Comparison of ENCODE assay signal across 37 mouse cellular contexts in the genomic region with DNA sequence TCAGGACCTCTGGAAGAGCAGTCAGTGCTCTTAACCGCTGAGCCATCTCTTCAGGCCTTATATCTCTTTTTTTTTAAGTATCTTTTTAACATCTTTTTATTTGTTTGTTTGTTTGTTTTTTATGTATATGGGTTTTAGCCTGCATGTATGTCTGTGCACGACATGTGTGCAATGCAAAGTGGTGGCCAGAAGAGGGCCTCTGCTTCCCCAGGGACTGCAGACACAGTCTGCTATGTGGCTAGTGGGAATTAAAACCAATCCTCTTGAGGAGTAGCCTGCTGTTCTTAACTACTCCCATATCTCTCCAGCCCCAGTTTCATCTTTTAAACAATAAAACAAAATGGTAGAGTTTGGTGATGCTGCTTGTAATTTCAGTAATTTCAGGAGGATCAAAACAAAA. TPM values are rescaled to one million over a fixed set of nuclear protein-coding genes. Genes with fewer than 3 reads are reported as not detected.
DNase-seq lines count a peak whose midpoint lies in the region; ATAC-seq and TF ChIP-seq lines count a peak whose summit lies in the region.
"Had no signal": no experiment of that assay in that cellular context is flagged by ENCODE, and none has a peak within 500 bp of the region (broad histone marks: within the 10 kb centered on the region; RNA-seq: fewer than 3 reads in every experiment).

No protein-coding gene starts in this region.

- no peaks in the 10 kb centered on the region for H3K27me3 ChIP-seq in heart, adult 2 months (ENCODE audit: control insufficient read depth, insufficient read depth, low read length)
- no peaks in the 10 kb centered on the region for H3K27me3 ChIP-seq in lung, postnatal 0 days (replicated peaks; ENCODE audit: insufficient read depth, low read length)
- no peaks in the 10 kb centered on the region for H3K27me3 ChIP-seq in stomach, postnatal 0 days (ENCODE audit: control insufficient read depth, insufficient read depth, low read length)
- H3K27me3 ChIP-seq: embryonic facial prominence, embryonic 12.5 days; forebrain, embryonic 15.5 days; hindbrain, embryonic 15.5 days; intestine, embryonic 15.5 days; limb, embryonic 15.5 days; liver, embryonic 13.5 days; neural tube, embryonic 12.5 days had no signal

- H3K9me3 ChIP-seq in lung, postnatal 0 days (ENCODE audit: low read length): no peaks in the 10 kb centered on the region
- no peaks in the 10 kb centered on the region for H3K9me3 ChIP-seq in stomach, postnatal 0 days (ENCODE audit: control insufficient read depth, low read length)
- H3K9me3 ChIP-seq: embryonic facial prominence, embryonic 12.5 days; forebrain, embryonic 15.5 days; hindbrain, embryonic 10.5 days; hindbrain, embryonic 15.5 days; intestine, embryonic 15.5 days; limb, embryonic 10.5 days; limb, embryonic 15.5 days; liver, embryonic 13.5 days; midbrain, embryonic 10.5 days; neural tube, embryonic 12.5 days had no signal

- H3K4me1 ChIP-seq in heart, adult 2 months (ENCODE audit: control insufficient read depth, insufficient read depth, low read length): peaks cover 2% of the 10 kb centered on the region; the same call in 1 of the 2 replicates
- no peaks in the 10 kb centered on the region for H3K4me1 ChIP-seq in lung, postnatal 0 days (ENCODE audit: insufficient read depth, low read depth, low read length)
- H3K4me1 ChIP-seq in lung, adult 2 months (ENCODE audit: control insufficient read depth, insufficient read depth, low read length): peaks cover 5% of the 10 kb centered on the region
- H3K4me1 ChIP-seq in stomach, postnatal 0 days (replicated peaks; ENCODE audit: control insufficient read depth, insufficient read depth): no peaks in the 10 kb centered on the region

- ATAC-seq in lung, postnatal 0 days: no peak
- no peak for ATAC-seq in stomach, postnatal 0 days (ENCODE audit: low FRiP score, low TSS enrichment)
- ATAC-seq: CD4-positive, CD25-positive, alpha-beta regulatory T cell, adult 4 months; forebrain, embryonic 15.5 days; intestine, embryonic 15.5 days had no signal

- 0 out of 2 replicates have a peak, but pooled peaks have one; percentile 5 for TF ChIP-seq CTCF in heart, adult 2 months (IDR thresholded peaks at IDR 0.05)
- peak; percentile 20 for TF ChIP-seq CTCF in lung, postnatal 0 days (IDR thresholded peaks at IDR 0.05)
- no peak for TF ChIP-seq CTCF in lung, adult 2 months (IDR thresholded peaks at IDR 0.05; ENCODE audit: insufficient read depth, low read length)
- peak; percentile 21 for TF ChIP-seq CTCF in stomach, postnatal 0 days (IDR thresholded peaks at IDR 0.05; ENCODE audit: low read depth)

- WGBS in heart, adult 2 months: 92% methylated on average over 2 of the region's 2 CpGs
- 90% methylated on average over 2 of the region's 2 CpGs for WGBS in lung, postnatal 0 days
- WGBS in lung, adult 2 months: 98% methylated on average over 2 of the region's 2 CpGs
- WGBS in stomach, postnatal 0 days: 89% methylated on average over 2 of the region's 2 CpGs

- H3K27ac ChIP-seq in heart, adult 2 months: no peak overlapping the region
- H3K27ac ChIP-seq in lung, postnatal 0 days (ENCODE audit: low read length): no peak overlapping the region
- H3K27ac ChIP-seq in stomach, postnatal 0 days (replicated peaks): no peak overlapping the region
- H3K27ac ChIP-seq: embryonic facial prominence, embryonic 12.5 days; forebrain, embryonic 15.5 days; gastrocnemius, adult 2 months; hindbrain, embryonic 10.5 days; hindbrain, embryonic 15.5 days; intestine, embryonic 15.5 days; limb, embryonic 10.5 days; limb, embryonic 15.5 days; liver, embryonic 13.5 days; midbrain, embryonic 10.5 days; neural tube, embryonic 12.5 days had no signal

- no peak for TF ChIP-seq POLR2A in heart, adult 2 months (IDR thresholded peaks at IDR 0.05; ENCODE audit: insufficient read depth, low read depth, low read length)
- no peak for TF ChIP-seq POLR2A in lung, adult 2 months (IDR thresholded peaks at IDR 0.05; ENCODE audit: borderline replicate concordance, extremely low read depth, low read depth, low read length)

- TF ChIP-seq EP300 in heart, adult 2 months (IDR thresholded peaks at IDR 0.05; ENCODE audit: insufficient read depth, low read depth, low read length): no peak
- TF ChIP-seq EP300 in lung, postnatal 0 days (IDR thresholded peaks at IDR 0.05): no peak
- no peak for TF ChIP-seq EP300 in stomach, postnatal 0 days (optimal IDR thresholded peaks at IDR 0.05)

- H3K4me2 ChIP-seq in lung, postnatal 0 days (replicated peaks; ENCODE audit: low read depth, low read length): no peak overlapping the region
- no peak overlapping the region for H3K4me2 ChIP-seq in stomach, postnatal 0 days (replicated peaks; ENCODE audit: low read depth)
- H3K4me2 ChIP-seq: embryonic facial prominence, embryonic 12.5 days; forebrain, embryonic 15.5 days; hindbrain, embryonic 15.5 days; intestine, embryonic 15.5 days; limb, embryonic 15.5 days; liver, embryonic 13.5 days; lung, embryonic 14.5 days; neural tube, embryonic 12.5 days had no signal

- H3K9ac ChIP-seq in heart, adult 2 months (ENCODE audit: low read depth, low read length): no peak overlapping the region
- H3K9ac ChIP-seq in lung, postnatal 0 days (replicated peaks; ENCODE audit: low read depth): no peak overlapping the region
- no peak overlapping the region for H3K9ac ChIP-seq in stomach, postnatal 0 days (ENCODE audit: low read length)
- H3K9ac ChIP-seq: embryonic facial prominence, embryonic 12.5 days; forebrain, embryonic 15.5 days; hindbrain, embryonic 15.5 days; intestine, embryonic 15.5 days; limb, embryonic 15.5 days; liver, embryonic 13.5 days; lung, embryonic 14.5 days; neural tube, embryonic 12.5 days had no signal

- H3K4me3 ChIP-seq in heart, adult 2 months: no peak overlapping the region
- no peak overlapping the region for H3K4me3 ChIP-seq in lung, postnatal 0 days (ENCODE audit: low read depth, low read length)
- H3K4me3 ChIP-seq in lung, adult 2 months (replicated peaks; ENCODE audit: extremely low read depth, low read depth, low read length): no peak overlapping the region
- no peak overlapping the region for H3K4me3 ChIP-seq in stomach, postnatal 0 days (ENCODE audit: low read depth, low read length)
- H3K4me3 ChIP-seq: embryonic facial prominence, embryonic 12.5 days; forebrain, embryonic 15.5 days; gastrocnemius, adult 2 months; hindbrain, embryonic 10.5 days; hindbrain, embryonic 15.5 days; intestine, embryonic 15.5 days; limb, embryonic 10.5 days; limb, embryonic 15.5 days; liver, embryonic 13.5 days; midbrain, embryonic 10.5 days; myocyte; neural tube, embryonic 12.5 days had no signal

- no peak for DNase-seq in heart, adult 2 months
- DNase-seq in heart, adult 11 months: no peak
- DNase-seq in lung, postnatal 0 days (ENCODE audit: low spot score): no peak
- no peak for DNase-seq in lung, adult 2 months
- peak; percentile 57 for DNase-seq in ES-CJ7 (ENCODE audit: low read depth, low spot score)
- no peak for DNase-seq in stomach, postnatal 0 days (ENCODE audit: low spot score)
- no peak for DNase-seq in MN1 (ENCODE audit: low spot score)
- DNase-seq in urinary bladder, postnatal 25 days (ENCODE audit: low spot score): no peak
- DNase-seq: adrenal gland, postnatal 10 days; cerebellum, adult 11 months; cerebellum, adult 9-10 months; cerebellum, postnatal 36 days; embryo, embryonic 11 days; gastrocnemius, adult 2 months; gastrocnemius, postnatal 36 days; heart, postnatal 14 days; kidney, adult 9 months; layer of hippocampus, postnatal 36 days; liver, embryonic 13.5 days; lung, embryonic 14.5 days; right cerebral cortex, adult 18-20 months; spleen, adult 18-20 months; thymus, adult 2 months; thymus, postnatal 4 days had no signal

- no peaks in the 10 kb centered on the region for H3K79me2 ChIP-seq in heart, adult 2 months (replicated peaks; ENCODE audit: control insufficient read depth, insufficient read depth, low read length)

- intact Hi-C loops in heart, adult 2 months (cut with DNase I): loop anchor here (5.0 kb wide), 1 partner anchor 193 kb away; the partner anchor contains the start of gene Sfxn5

- no peaks in the 10 kb centered on the region for H3K36me3 ChIP-seq in heart, adult 2 months (ENCODE audit: control insufficient read depth, insufficient read depth, low read length)
- H3K36me3 ChIP-seq in lung, postnatal 0 days (ENCODE audit: insufficient read depth, low read length): no peaks in the 10 kb centered on the region
- no peaks in the 10 kb centered on the region for H3K36me3 ChIP-seq in stomach, postnatal 0 days (ENCODE audit: control insufficient read depth, insufficient read depth, low read length)
- H3K36me3 ChIP-seq: forebrain, embryonic 15.5 days; hindbrain, embryonic 15.5 days; intestine, embryonic 15.5 days; neural tube, embryonic 12.5 days had no signal

RNA-seq across cellular contexts. Expression of gene Spr, which starts 2.0 kb away (rescaled TPM):
- 10 to 100 TPM; 85.9 to 92.3 TPM for total RNA-seq in heart, adult 2 months (2021)
- polyA plus RNA-seq in heart, adult 2 months (2012; rRNA removed): 33.2 and 34.7 TPM in 2 replicates
- 45.3 and 54.3 TPM in 2 replicates for polyA plus RNA-seq in lung, postnatal 0 days (2015; fragmentation: Nextera tagmentation; extraction: Ambion mirVana)
- polyA plus RNA-seq in lung, adult 2 months (2012; rRNA removed): 33.2 and 33.6 TPM in 2 replicates
- polyA plus RNA-seq in stomach, postnatal 0 days (2015; fragmentation: Nextera tagmentation; extraction: Ambion mirVana): 58.8 and 62.1 TPM in 2 replicates

RNA-seq across cellular contexts. Expression of gene Emx1, which starts 47.7 kb away (rescaled TPM):
- total RNA-seq in heart, adult 2 months (2021): not detected
- not detected in 2 replicates for polyA plus RNA-seq in heart, adult 2 months (2012; rRNA removed)
- polyA plus RNA-seq in lung, postnatal 0 days (2015; fragmentation: Nextera tagmentation; extraction: Ambion mirVana): not detected in 2 replicates
- polyA plus RNA-seq in lung, adult 2 months (2012; rRNA removed): not detected in 2 replicates
- not detected in 2 replicates for polyA plus RNA-seq in stomach, postnatal 0 days (2015; fragmentation: Nextera tagmentation; extraction: Ambion mirVana)
- total RNA-seq: adrenal gland, postnatal 10 days; gastrocnemius, adult 2 months; gastrocnemius, postnatal 36 days; heart, postnatal 14 days; megakaryocyte progenitor cell, adult 5-6 weeks had no signal
- polyA plus RNA-seq: CD4-positive, CD25-positive, alpha-beta regulatory T cell, adult 4 months; heart, embryonic 14.5 days; intestine, embryonic 15.5 days; liver, embryonic 13.5 days; lung, embryonic 14.5 days; myocyte had no signal
